Mouse (Mus musculus) ES-Bruce4 (cell line): Measurements from ENCODE around the gene Ddo.

Experiments
- CTCF ChIP-seq: IDR thresholded peaks from one replicate; pipeline ENCODE4 v1.8.1; 2011; ENCODE audit warnings: low read depth, low read length
- EP300 ChIP-seq: IDR thresholded peaks from 2 replicates; pipeline ENCODE4 v1.6.1; 2011; ENCODE audit warnings: low read depth, low read length; ENCODE audit not compliant: insufficient read depth
- POLR2A ChIP-seq: IDR thresholded peaks from one replicate; pipeline ENCODE4 v1.8.1; 2011; ENCODE audit warnings: low read length; ENCODE audit not compliant: insufficient read depth

DNA sequence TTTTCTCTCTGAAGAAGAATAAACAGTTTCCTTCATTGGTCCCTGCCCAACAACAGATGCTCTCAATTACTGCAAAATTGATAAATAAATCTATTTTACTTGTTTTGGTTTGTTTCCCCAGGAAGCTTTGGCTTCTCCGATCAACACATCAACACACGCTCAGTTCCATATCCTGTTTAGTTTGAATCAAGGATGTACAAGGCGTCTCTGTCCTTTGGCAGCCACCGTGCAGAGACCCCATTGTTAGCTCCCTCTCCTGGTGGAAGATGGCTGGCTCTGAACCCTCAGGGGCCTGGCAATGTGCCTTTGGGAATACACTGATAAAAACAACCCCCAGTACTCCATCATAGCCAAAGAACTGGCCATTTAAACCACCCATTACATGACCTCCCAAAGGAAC is 95.3 kb downstream of the Ddo start:
- TF ChIP-seq CTCF: peak; percentile 37
- no peak for TF ChIP-seq POLR2A
- TF ChIP-seq EP300: no peak
